Mouse (Mus musculus) midbrain, embryonic 14.5 days (tissue): ENCODE measurements at regions not wholly inside any gene's neighbourhood (a gene's known extent, or its start where the extent isn't known, plus 50 kb on each side); places are given as distances from the start of the nearest gene placed in this dataset.

ENCODE experiments used
- ATAC-seq: fragments of 200-750 bp; cut with Nextera tagmentation; 2 replicates; pipeline ENCODE4 v1.8.0; 2017; ENCODE audit warnings: moderate number of reproducible peaks, moderate library complexity; ENCODE audit not compliant: low FRiP score, low TSS enrichment
- DNase-seq: peaks from one replicate; pipeline ENCODE4 v3.0.0-alpha.2; 2015
- H3K27ac ChIP-seq: fragments of 300-500 bp; sonication (generic); replicated peaks from 2 replicates; pipeline ENCODE4 v1.5.1; 2014; ENCODE audit warnings: mild to moderate bottlenecking, low read depth, low read length, moderate library complexity
- H3K27me3 ChIP-seq: fragments of 300-500 bp; sonication (generic); 2 replicates; pipeline ENCODE4 v1.6.1; 2014; ENCODE audit warnings: low read length, control low read depth, mixed read lengths; ENCODE audit not compliant: control insufficient read depth, insufficient read depth
- H3K36me3 ChIP-seq: fragments of 300-500 bp; sonication (generic); 2 replicates; pipeline ENCODE4 v1.6.1; 2014; ENCODE audit warnings: low read length, control low read depth; ENCODE audit not compliant: control insufficient read depth, insufficient read depth
- H3K4me1 ChIP-seq: fragments of 300-500 bp; sonication (generic); 2 replicates; pipeline ENCODE4 v1.6.1; 2014; ENCODE audit warnings: mild to moderate bottlenecking, antibody characterized with exemption, low read length, control low read depth; ENCODE audit not compliant: control insufficient read depth, insufficient read depth
- H3K4me2 ChIP-seq: fragments of 300-500 bp; sonication (generic); 2 replicates; pipeline ENCODE4 v1.6.1; 2014; ENCODE audit warnings: mild to moderate bottlenecking, low read length, moderate library complexity
- H3K4me3 ChIP-seq: fragments of 300-500 bp; sonication (generic); replicated peaks from 2 replicates; pipeline ENCODE4 v1.5.1; 2014; ENCODE audit warnings: low read depth, low read length
- H3K9ac ChIP-seq: fragments of 300-500 bp; sonication (generic); replicated peaks from 2 replicates; pipeline ENCODE4 v1.6.1; 2014; ENCODE audit warnings: mild to moderate bottlenecking, low read length, moderate library complexity
- H3K9me3 ChIP-seq: fragments of 300-500 bp; sonication (generic); 2 replicates; pipeline ENCODE4 v1.6.1; 2016; ENCODE audit warnings: low read length, control low read depth, mixed read lengths; ENCODE audit not compliant: control insufficient read depth
- WGBS: fragments of 180-500 bp; shearing (Covaris S2); extraction: QIAGEN DNeasy Blood & Tissue Kit; methylation state at CpG from one replicate; pipeline ENCODE4 v1.1.7; 2014; 5-methylcytosine and 5-hydroxymethylcytosine counted together

GRCm38 (mm10) chr6:31157429-31157828 is 198.6 kb upstream of the Klf14 start:
- no peaks in the 10 kb centered on the region for H3K36me3 ChIP-seq
- no peak for DNase-seq
- H3K4me1 ChIP-seq = no peaks in the 10 kb centered on the region
- ATAC-seq = no peak
- no peaks in the 10 kb centered on the region for H3K9me3 ChIP-seq
- H3K9ac ChIP-seq = no peak overlapping the region
- H3K4me3 ChIP-seq = no peak overlapping the region
- WGBS = 74% methylated on average over 6 of the region's 6 CpGs
- H3K27me3 ChIP-seq = no peaks in the 10 kb centered on the region
- H3K4me2 ChIP-seq = no peak overlapping the region
- no peak overlapping the region for H3K27ac ChIP-seq

- 62% methylated on average over 7 of the region's 7 CpGs for WGBS
- no peaks in the 10 kb centered on the region for H3K4me1 ChIP-seq
Measured at GRCm38 (mm10) chr6:31158648-31159047, 199.8 kb upstream of the Klf14 start.

GRCm38 (mm10) chr6:31159240-31159639 is 200.4 kb upstream of the Klf14 start:
- no peak overlapping the region for H3K27ac ChIP-seq
- H3K4me1 ChIP-seq = no peaks in the 10 kb centered on the region
- H3K9me3 ChIP-seq = no peaks in the 10 kb centered on the region
- no peak overlapping the region for H3K4me2 ChIP-seq
- ATAC-seq (no peak), DNase-seq (peak; percentile 39)
- 43% methylated on average over 8 of the region's 8 CpGs for WGBS
- H3K36me3 ChIP-seq = no peaks in the 10 kb centered on the region
- H3K4me3 ChIP-seq = no peak overlapping the region
- no peak overlapping the region for H3K9ac ChIP-seq
- no peaks in the 10 kb centered on the region for H3K27me3 ChIP-seq

More at GRCm38 (mm10) chr6:31158648-31159047, 199.8 kb upstream of the Klf14 start:
- no peak overlapping the region for H3K4me2 ChIP-seq
- H3K27ac ChIP-seq = no peak overlapping the region
- peak; percentile 40; the same call in 1 of the 2 replicates for ATAC-seq
- no peaks in the 10 kb centered on the region for H3K36me3 ChIP-seq
- no peak overlapping the region for H3K4me3 ChIP-seq
- no peak overlapping the region for H3K9ac ChIP-seq
- no peaks in the 10 kb centered on the region for H3K9me3 ChIP-seq
- peak; percentile 58 for DNase-seq
- H3K27me3 ChIP-seq = no peaks in the 10 kb centered on the region

- Histone ChIP-seq H3K9ac (no peak overlapping the region), H3K27ac (no peak overlapping the region), H3K9me3 (no peaks in the 10 kb centered on the region), H3K4me3 (no peak overlapping the region), H3K4me2 (no peak overlapping the region), H3K27me3 (no peaks in the 10 kb centered on the region), H3K4me1 (no peaks in the 10 kb centered on the region), H3K36me3 (no peaks in the 10 kb centered on the region)
- WGBS = 80% methylated on average over 16 of the region's 16 CpGs
- DNase-seq = no peak
- ATAC-seq = no peak
Measured at GRCm38 (mm10) chr6:31159935-31160670, 201.2 kb upstream of the Klf14 start.

GRCm38 (mm10) chr6:31161445-31162340 is 202.8 kb upstream of the Klf14 start:
- H3K27ac ChIP-seq = no peak overlapping the region
- DNase-seq = no peak
- WGBS = 68% methylated on average over 22 of the region's 22 CpGs
- no peaks in the 10 kb centered on the region for H3K9me3 ChIP-seq
- H3K27me3 ChIP-seq = no peaks in the 10 kb centered on the region
- no peak overlapping the region for H3K4me2 ChIP-seq
- no peaks in the 10 kb centered on the region for H3K36me3 ChIP-seq
- no peaks in the 10 kb centered on the region for H3K4me1 ChIP-seq
- no peak for ATAC-seq
- H3K4me3 ChIP-seq = no peak overlapping the region
- H3K9ac ChIP-seq = no peak overlapping the region

- H3K4me2 ChIP-seq = no peak overlapping the region
- WGBS = 84% methylated on average over 6 of the region's 6 CpGs
- ATAC-seq = no peak
- H3K4me1 ChIP-seq = no peaks in the 10 kb centered on the region
- no peaks in the 10 kb centered on the region for H3K27me3 ChIP-seq
- DNase-seq = no peak
- no peak overlapping the region for H3K27ac ChIP-seq
- H3K9me3 ChIP-seq = no peaks in the 10 kb centered on the region
- H3K9ac ChIP-seq = no peak overlapping the region
- H3K4me3 ChIP-seq = no peak overlapping the region
- H3K36me3 ChIP-seq = no peaks in the 10 kb centered on the region
Measured at GRCm38 (mm10) chr6:31165011-31165410, 206.1 kb upstream of the Klf14 start.

- Histone ChIP-seq H3K4me2 (no peak overlapping the region), H3K4me1 (no peaks in the 10 kb centered on the region), H3K27ac (no peak overlapping the region), H3K9me3 (no peaks in the 10 kb centered on the region), H3K36me3 (no peaks in the 10 kb centered on the region), H3K4me3 (no peak overlapping the region), H3K9ac (no peak overlapping the region), H3K27me3 (no peaks in the 10 kb centered on the region)
- ATAC-seq = no peak
- DNase-seq = no peak
- WGBS = 60% methylated on average over 8 of the region's 8 CpGs
Measured at GRCm38 (mm10) chr6:31166347-31166746, 207.5 kb upstream of the Klf14 start.

- Histone ChIP-seq H3K27ac (no peak overlapping the region), H3K9me3 (no peaks in the 10 kb centered on the region), H3K4me1 (no peaks in the 10 kb centered on the region), H3K36me3 (no peaks in the 10 kb centered on the region), H3K27me3 (no peaks in the 10 kb centered on the region), H3K9ac (no peak overlapping the region), H3K4me2 (no peak overlapping the region), H3K4me3 (no peak overlapping the region)
- DNase-seq = no peak
- no peak for ATAC-seq
- 83% methylated on average over 5 of the region's 5 CpGs for WGBS
Measured at GRCm38 (mm10) chr6:31167732-31168131, 208.9 kb upstream of the Klf14 start.
